Mouse (Mus musculus): ENCODE measurements around the gene Dtwd1. TPM values are rescaled to one million over a fixed set of nuclear protein-coding genes. Genes with fewer than 3 reads are reported as not detected.
"Not testable (repeated sequence)": the region's sequence is repeated elsewhere in the genome, so short reads cannot be mapped to it uniquely, and the experiment has no call there.

Gene Dtwd1
- polyA plus RNA-seq, 1 experiment: 0.08 TPM

GRCm38 (mm10) chr2:126195631-126196356, 43.9 kb downstream of the Dtwd1 start:
- no peak overlapping the region for H3K4me3 ChIP-seq (replicated peaks)
- no peaks in the 10 kb centered on the region for H3K36me3 ChIP-seq (ENCODE audit: control insufficient read depth)

GRCm38 (mm10) chr2:126198971-126199370, 47.0 kb downstream of the Dtwd1 start:
- no peaks in the 10 kb centered on the region for H3K27me3 ChIP-seq (ENCODE audit: control insufficient read depth)
- TF ChIP-seq TAL1 (IDR thresholded peaks at IDR 0.05; ENCODE audit: low read length): no peak
- no peak for TF ChIP-seq GATA1 (IDR thresholded peaks at IDR 0.05; ENCODE audit: low read length)
- no peaks in the 10 kb centered on the region for H3K4me1 ChIP-seq (ENCODE audit: control insufficient read depth)

More at GRCm38 (mm10) chr2:126195631-126196356, 43.9 kb downstream of the Dtwd1 start:
- Histone ChIP-seq H3K27me3 (ENCODE audit: control insufficient read depth) (no peaks in the 10 kb centered on the region), H3K9me3 (ENCODE audit: control insufficient read depth, low read length) (no peaks in the 10 kb centered on the region), H3K4me1 (ENCODE audit: control insufficient read depth) (peaks cover 5% of the 10 kb centered on the region)
- no peak for TF ChIP-seq GATA1 (IDR thresholded peaks at IDR 0.05; ENCODE audit: low read length)
- TF ChIP-seq TAL1 (IDR thresholded peaks at IDR 0.05; ENCODE audit: low read length): no peak

GRCm38 (mm10) chr2:126211011-126211680, 59.2 kb downstream of the Dtwd1 start:
- no peaks in the 10 kb centered on the region; the same call in 1 of the 2 replicates for H3K9me3 ChIP-seq (ENCODE audit: control insufficient read depth, low read length)
- H3K4me1 ChIP-seq (ENCODE audit: control insufficient read depth): no peaks in the 10 kb centered on the region
- no peaks in the 10 kb centered on the region for H3K27me3 ChIP-seq (ENCODE audit: control insufficient read depth)
- TF ChIP-seq TAL1 (IDR thresholded peaks at IDR 0.05; ENCODE audit: low read length): no peak
- H3K36me3 ChIP-seq (ENCODE audit: control insufficient read depth): no peaks in the 10 kb centered on the region
- H3K4me3 ChIP-seq (replicated peaks): no peak overlapping the region

More at GRCm38 (mm10) chr2:126198971-126199370, 47.0 kb downstream of the Dtwd1 start:
- no peaks in the 10 kb centered on the region for H3K9me3 ChIP-seq (ENCODE audit: control insufficient read depth, low read length)
- no peaks in the 10 kb centered on the region for H3K36me3 ChIP-seq (ENCODE audit: control insufficient read depth)
- H3K4me3 ChIP-seq (replicated peaks): no peak overlapping the region

- H3K36me3 ChIP-seq (ENCODE audit: control insufficient read depth); H3K27me3 ChIP-seq (ENCODE audit: control insufficient read depth); H3K9me3 ChIP-seq (ENCODE audit: control insufficient read depth, low read length); H3K4me1 ChIP-seq (ENCODE audit: control insufficient read depth); H3K4me3 ChIP-seq (replicated peaks): not testable (repeated sequence)
These were observed 62.9 kb downstream of the Dtwd1 start, which contains the start of gene Gm17555 for GRCm38 (mm10) chr2:126214800-126215199. TSS of gene Gm17555 (plus strand) at chr2:126215100.

Other genes starting within 250 kb of the Dtwd1 start
- gene Fgf7, start 117.5 kb upstream of the Dtwd1 start, polyA plus RNA-seq (2012): not detected in 2 replicates
- not detected in 2 replicates for gene Fam227b, start 137 bp upstream of the Dtwd1 start, polyA plus RNA-seq (2012)
- not detected in 2 replicates for gene Gm17555, start 63.0 kb downstream of the Dtwd1 start, polyA plus RNA-seq (2012)

Measured in erythroblast, embryonic 14.5 days (primary cell).